Comparison of ENCODE assay signal across 19 mouse cellular contexts in genomic region chr15:100183510-100183909, GRCm38 (mm10).
"Had no signal": no experiment of that assay in that cellular context is flagged by ENCODE, and none has a peak within 500 bp of the region (broad histone marks: within the 10 kb centered on the region; RNA-seq: fewer than 3 reads in every experiment).

No protein-coding gene starts in this region.

- H3K4me2 ChIP-seq: liver, embryonic 13.5 days; liver, embryonic 15.5 days; lung, embryonic 15.5 days; midbrain, embryonic 11.5 days; midbrain, embryonic 13.5 days; midbrain, embryonic 15.5 days; neural tube, embryonic 12.5 days had no signal

- H3K9me3 ChIP-seq: liver, embryonic 13.5 days; liver, embryonic 15.5 days; lung, embryonic 15.5 days; megakaryocyte, embryonic 14.5 days; midbrain, embryonic 13.5 days; midbrain, embryonic 15.5 days; neural tube, embryonic 12.5 days had no signal

- DNase-seq: liver, embryonic 13.5 days; liver, postnatal 0 days; lung, adult 2 months; lung, postnatal 14 days; lung, postnatal 36 days; right cerebral cortex, postnatal 14 days; right cerebral cortex, postnatal 4 days; thymus, adult 2 months; thymus, postnatal 25 days; thymus, postnatal 4 days had no signal

- H3K4me1 ChIP-seq: lung, embryonic 15.5 days; midbrain, embryonic 13.5 days; midbrain, embryonic 15.5 days; neural tube, embryonic 12.5 days had no signal

- H3K9ac ChIP-seq: liver, embryonic 13.5 days; liver, embryonic 15.5 days; liver, postnatal 0 days; lung, embryonic 15.5 days; midbrain, embryonic 13.5 days; midbrain, embryonic 15.5 days; neural tube, embryonic 12.5 days had no signal

- H3K27me3 ChIP-seq: liver, embryonic 13.5 days; liver, embryonic 15.5 days; lung, embryonic 15.5 days; megakaryocyte, embryonic 14.5 days; midbrain, embryonic 13.5 days; midbrain, embryonic 15.5 days; neural tube, embryonic 12.5 days had no signal

- H3K4me3 ChIP-seq: liver, embryonic 13.5 days; liver, embryonic 15.5 days; lung, embryonic 15.5 days; megakaryocyte, embryonic 14.5 days; midbrain, embryonic 13.5 days; midbrain, embryonic 15.5 days; neural tube, embryonic 12.5 days had no signal

- H3K27ac ChIP-seq: liver, embryonic 13.5 days; liver, embryonic 15.5 days; lung, embryonic 15.5 days; macrophage; midbrain, embryonic 13.5 days; midbrain, embryonic 15.5 days; neural tube, embryonic 12.5 days had no signal

- ATAC-seq: liver, postnatal 0 days; lung, postnatal 0 days; midbrain, embryonic 13.5 days; midbrain, embryonic 15.5 days had no signal
